Mouse (Mus musculus) naive thymus-derived CD4-positive, alpha-beta T cell, adult 5 months (primary cell): ENCODE data around the gene Ccdc155. TPM values are rescaled to one million over a fixed set of nuclear protein-coding genes. Genes with fewer than 3 reads are reported as not detected.

ENCODE experiments used
- polyA plus RNA-seq: library from polyadenylated mRNA; unstranded; fragments of 100-300 nt; shearing (Covaris generic); gene quantifications from one replicate; pipeline ENCODE4 v1.2.1, GENCODE M21; 2017

Gene Ccdc155
- polyA plus RNA-seq, result not detected

GRCm38 (mm10) chr7:45204380-45205143, at the start of gene Ccdc155:
Gene Ccdc155, minus strand, starts transcription at chr7:45204892.

GRCm38 (mm10) chr7:45240633-45241388, 36.1 kb upstream of the Ccdc155 start, which contains the start of gene Slc6a16:
Gene Slc6a16, plus strand, starts transcription at chr7:45241085.

GRCm38 (mm10) chr7:45238723-45239496, 34.2 kb upstream of the Ccdc155 start, which contains the start of gene Cd37:
Gene Cd37, minus strand, starts transcription at chr7:45239115.

GRCm38 (mm10) chr7:45215673-45216441, 11.2 kb upstream of the Ccdc155 start, which contains the start of gene Tead2:
Gene Tead2, plus strand, starts transcription at chr7:45215753.

GRCm38 (mm10) chr7:45211851-45212251, 7.2 kb upstream of the Ccdc155 start, which contains the start of gene Dkkl1:
Gene Dkkl1, minus strand, starts transcription at chr7:45212147.

GRCm38 (mm10) chr7:45180896-45181477, 23.7 kb downstream of the Ccdc155 start, which contains the start of gene Pth2:
Gene Pth2, plus strand, starts transcription at chr7:45180995.

GRCm38 (mm10) chr7:45179469-45179868, 25.2 kb downstream of the Ccdc155 start, which contains the start of gene Gfy:
Gene Gfy, minus strand, starts transcription at chr7:45179569.

GRCm38 (mm10) chr7:45163735-45164490, 40.8 kb downstream of the Ccdc155 start, which contains the start of gene Slc17a7:
Gene Slc17a7, plus strand, starts transcription at chr7:45163949.

GRCm38 (mm10) chr7:45154096-45154992, 50.3 kb downstream of the Ccdc155 start, which contains the start of the genes Pih1d1 and Aldh16a1:
Gene Pih1d1, plus strand, starts transcription at chr7:45154303.
Gene Aldh16a1, minus strand, starts transcription at chr7:45154584.

GRCm38 (mm10) chr7:45135993-45136567, 68.6 kb downstream of the Ccdc155 start, which contains the start of the genes Gm45713 and Flt3l:
Gene Gm45713, minus strand, starts transcription at chr7:45136231.
Gene Flt3l, minus strand, starts transcription at chr7:45136432.

Other genes starting within 250 kb of the Ccdc155 start
- not detected for gene Cpt1c, start 230.0 kb downstream of the Ccdc155 start, polyA plus RNA-seq
- 161 TPM for gene Prmt1, start 218.3 kb downstream of the Ccdc155 start, polyA plus RNA-seq
- 172 TPM for gene Irf3, start 207.2 kb downstream of the Ccdc155 start, polyA plus RNA-seq
- 17.5 TPM for gene Bcl2l12, start 206.2 kb downstream of the Ccdc155 start, polyA plus RNA-seq
- gene Scaf1, start 188.5 kb downstream of the Ccdc155 start, polyA plus RNA-seq, result 27.3 TPM
- gene Rras, start 186.9 kb downstream of the Ccdc155 start, polyA plus RNA-seq, result 11.5 TPM
- 2.2 TPM for gene Prr12, start 152.0 kb downstream of the Ccdc155 start, polyA plus RNA-seq
- 104 TPM for gene Nosip, start 142.5 kb downstream of the Ccdc155 start, polyA plus RNA-seq
- gene Prrg2, start 142.2 kb downstream of the Ccdc155 start, polyA plus RNA-seq, result 1.7 TPM
- gene Rcn3, start 112.7 kb downstream of the Ccdc155 start, polyA plus RNA-seq, result 10.6 TPM
- 6.2 TPM for gene Fcgrt, start 101.0 kb downstream of the Ccdc155 start, polyA plus RNA-seq
- gene Rps11, start 80.5 kb downstream of the Ccdc155 start, polyA plus RNA-seq, result 2,728 TPM
- 3,371 TPM for gene Rpl13a, start 76.1 kb downstream of the Ccdc155 start, polyA plus RNA-seq
- gene Gm45713, start 68.7 kb downstream of the Ccdc155 start, polyA plus RNA-seq, result not detected
- 252 TPM for gene Flt3l, start 68.5 kb downstream of the Ccdc155 start, polyA plus RNA-seq
- gene Pih1d1, start 50.6 kb downstream of the Ccdc155 start, polyA plus RNA-seq, result 30.4 TPM
- gene Aldh16a1, start 50.3 kb downstream of the Ccdc155 start, polyA plus RNA-seq, result 42.7 TPM
- 0.20 TPM for gene Slc17a7, start 40.9 kb downstream of the Ccdc155 start, polyA plus RNA-seq
- not detected for gene Gfy, start 25.3 kb downstream of the Ccdc155 start, polyA plus RNA-seq
- gene Pth2, start 23.9 kb downstream of the Ccdc155 start, polyA plus RNA-seq, result not detected
- gene Dkkl1, start 7.3 kb upstream of the Ccdc155 start, polyA plus RNA-seq, result 2.7 TPM
- 0.95 TPM for gene Tead2, start 10.9 kb upstream of the Ccdc155 start, polyA plus RNA-seq
- 402 TPM for gene Cd37, start 34.2 kb upstream of the Ccdc155 start, polyA plus RNA-seq
- not detected for gene Slc6a16, start 36.2 kb upstream of the Ccdc155 start, polyA plus RNA-seq
- gene Slc6a21, start 72.6 kb upstream of the Ccdc155 start, polyA plus RNA-seq, result not detected
- gene Trpm4, start 128.9 kb upstream of the Ccdc155 start, polyA plus RNA-seq, result 8.0 TPM
- not detected for gene Hrc, start 130.4 kb upstream of the Ccdc155 start, polyA plus RNA-seq
- gene Ppfia3, start 162.1 kb upstream of the Ccdc155 start, polyA plus RNA-seq, result not detected
- not detected for gene Lin7b, start 165.7 kb upstream of the Ccdc155 start, polyA plus RNA-seq
- gene Snrnp70, start 190.8 kb upstream of the Ccdc155 start, polyA plus RNA-seq, result 236 TPM
- not detected for gene Kcna7, start 200.8 kb upstream of the Ccdc155 start, polyA plus RNA-seq
- gene Ntf5, start 208.8 kb upstream of the Ccdc155 start, polyA plus RNA-seq, result not detected
- not detected for gene Lhb, start 215.9 kb upstream of the Ccdc155 start, polyA plus RNA-seq
- gene Gys1, start 230.0 kb upstream of the Ccdc155 start, polyA plus RNA-seq, result 8.8 TPM
- 33.7 TPM for gene Ruvbl2, start 233.2 kb upstream of the Ccdc155 start, polyA plus RNA-seq